In the genomic region with DNA sequence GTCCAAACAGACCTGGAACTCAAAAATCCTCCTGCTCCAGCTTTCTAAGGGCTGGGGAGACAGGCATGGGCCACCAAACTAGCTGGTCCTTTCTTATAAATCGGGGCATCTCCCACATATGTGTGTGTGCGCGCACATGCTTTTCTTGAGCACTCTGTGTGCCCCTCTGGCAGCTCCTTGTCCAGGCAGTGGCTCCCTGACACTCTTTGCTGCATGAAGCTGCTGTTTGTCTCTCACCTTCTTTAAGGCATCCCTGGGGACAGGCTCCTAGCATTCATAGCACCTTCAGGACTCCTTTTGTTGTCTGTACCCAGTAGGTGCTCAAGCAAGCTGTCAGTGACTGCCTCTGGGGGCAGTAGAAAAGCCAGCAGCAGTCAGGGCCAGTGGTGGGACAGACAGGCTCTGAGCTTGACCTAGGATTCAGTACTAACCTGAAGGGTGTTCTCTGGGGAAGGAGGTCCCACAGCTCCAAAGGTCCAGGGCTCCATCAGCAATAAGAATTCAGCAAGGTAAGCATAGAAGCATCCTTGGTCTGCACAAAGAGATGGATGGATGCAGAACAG, we compare ENCODE assay signal across 13 mouse cellular contexts. TPM values are rescaled to one million over a fixed set of nuclear protein-coding genes. Genes with fewer than 3 reads are reported as not detected.
"Had no signal": no experiment of that assay in that cellular context is flagged by ENCODE, and none has a peak within 500 bp of the region (broad histone marks: within the 10 kb centered on the region; RNA-seq: fewer than 3 reads in every experiment).

No protein-coding gene starts in this region.

- H3K36me3 ChIP-seq: limb, embryonic 10.5 days; liver, embryonic 12.5 days; lung, embryonic 15.5 days; neural tube, embryonic 12.5 days had no signal

- H3K4me1 ChIP-seq: liver, embryonic 12.5 days; neural tube, embryonic 12.5 days had no signal

- H3K9ac ChIP-seq: liver, embryonic 12.5 days; lung, embryonic 15.5 days; neural tube, embryonic 12.5 days had no signal

- H3K9me3 ChIP-seq: limb, embryonic 10.5 days; liver, embryonic 12.5 days; lung, embryonic 15.5 days; neural tube, embryonic 12.5 days had no signal

- H3K4me3 ChIP-seq: limb, embryonic 10.5 days; liver, embryonic 12.5 days; lung, embryonic 15.5 days; myocyte; neural tube, embryonic 12.5 days had no signal

- DNase-seq: midbrain, embryonic 14.5 days; retina, postnatal 1 day; right cerebral cortex, postnatal 4 days; spleen, adult 18-20 months; thymus, postnatal 4 days had no signal

- H3K27me3 ChIP-seq: liver, embryonic 12.5 days; lung, embryonic 15.5 days; neural tube, embryonic 12.5 days had no signal

- ATAC-seq: intestine, postnatal 0 days; liver, embryonic 12.5 days had no signal

- H3K4me2 ChIP-seq: liver, embryonic 12.5 days; lung, embryonic 15.5 days; neural tube, embryonic 12.5 days had no signal

- H3K27ac ChIP-seq: liver, embryonic 12.5 days; lung, embryonic 15.5 days; neural tube, embryonic 12.5 days had no signal

RNA-seq across cellular contexts. Expression of a gene that starts 25.4 kb away (rescaled TPM):
- total RNA-seq: layer of hippocampus, postnatal 10 days; megakaryocyte progenitor cell, adult 5-6 weeks had no signal
- polyA plus RNA-seq: myocyte had no signal
